9 mouse cellular contexts compared by ENCODE assay signal in the genomic region with DNA sequence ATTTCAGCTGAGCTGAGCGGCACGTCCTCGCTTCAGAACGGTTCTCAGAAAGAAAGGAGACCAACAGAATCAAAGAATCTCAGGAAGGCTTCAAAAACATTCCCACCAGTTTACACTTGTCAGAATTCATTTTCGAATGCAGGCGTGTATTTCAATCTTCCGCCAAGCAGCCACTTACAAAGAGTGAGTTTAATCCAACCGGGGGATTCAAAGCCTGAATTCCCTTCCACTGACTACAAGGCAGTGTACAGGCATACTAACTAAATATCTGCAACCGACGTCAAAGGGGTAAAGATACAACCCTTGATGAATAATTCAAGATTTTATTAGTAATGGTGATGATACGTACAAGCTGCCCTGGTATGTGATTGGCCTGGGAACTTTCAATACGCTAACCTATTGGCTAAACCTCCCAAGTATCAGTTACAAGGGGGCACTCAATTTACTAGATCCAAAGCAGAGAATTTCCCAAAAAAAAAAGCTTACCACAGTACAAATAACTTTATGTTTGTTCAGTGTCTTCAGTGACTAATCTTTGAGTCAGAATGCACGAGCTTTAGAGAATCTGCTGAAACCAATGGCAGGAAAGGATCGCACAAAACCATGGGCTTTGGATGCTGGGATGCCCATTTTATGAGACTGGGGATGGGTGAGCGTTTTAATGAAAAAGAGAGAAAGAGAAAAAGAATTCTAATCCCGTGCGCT.
DNase-seq lines count a peak whose midpoint lies in the region; ATAC-seq lines count a peak whose summit lies in the region.
"Had no signal": no experiment of that assay in that cellular context is flagged by ENCODE, and none has a peak within 500 bp of the region (broad histone marks: within the 10 kb centered on the region; RNA-seq: fewer than 3 reads in every experiment).

No protein-coding gene starts in this region.

- peaks cover 49% of the 10 kb centered on the region for H3K4me1 ChIP-seq in neural tube, embryonic 11.5 days (ENCODE audit: control insufficient read depth, insufficient read depth, low read length)
- peaks cover 5% of the 10 kb centered on the region; the same call in 1 of the 2 replicates for H3K4me1 ChIP-seq in liver, embryonic 12.5 days

- H3K4me3 ChIP-seq in neural tube, embryonic 11.5 days (ENCODE audit: low read depth, low read length): peak overlapping the region; percentile 88
- peak overlapping the region; percentile 9; the same call in 1 of the 2 replicates for H3K4me3 ChIP-seq in liver, embryonic 12.5 days

- WGBS in neural tube, embryonic 11.5 days: 20% methylated on average over 17 of the region's 17 CpGs
- WGBS in liver, embryonic 12.5 days (ENCODE audit: insufficient replicate concordance): 35% methylated on average over 17 of the region's 17 CpGs

- no peaks in the 10 kb centered on the region for H3K9me3 ChIP-seq in neural tube, embryonic 11.5 days (ENCODE audit: control insufficient read depth, low read length)
- H3K9me3 ChIP-seq in liver, embryonic 12.5 days (replicated peaks): no peaks in the 10 kb centered on the region

- peak overlapping the region; percentile 85 for H3K4me2 ChIP-seq in neural tube, embryonic 11.5 days (ENCODE audit: low read depth)
- peak overlapping the region; percentile 56 for H3K4me2 ChIP-seq in liver, embryonic 12.5 days

- ATAC-seq in neural tube, embryonic 11.5 days (ENCODE audit: insufficient read depth, low FRiP score, low TSS enrichment): no peak
- no peak for ATAC-seq in liver, embryonic 12.5 days
- ATAC-seq in activated CD4-positive, CD25-positive, alpha-beta regulatory T cell, adult 4 months: no peak
- no peak for ATAC-seq in inflammation-experienced regulatory T-cells, adult 6 months

- no peaks in the 10 kb centered on the region for H3K27me3 ChIP-seq in neural tube, embryonic 11.5 days (ENCODE audit: control insufficient read depth, insufficient read depth, low read length)
- H3K27me3 ChIP-seq in liver, embryonic 12.5 days (replicated peaks): peaks cover 79% of the 10 kb centered on the region

- H3K27ac ChIP-seq in neural tube, embryonic 11.5 days (ENCODE audit: low read depth, low read length): no peak overlapping the region
- no peak overlapping the region for H3K27ac ChIP-seq in liver, embryonic 12.5 days

- peak; percentile 27 for DNase-seq in adrenal gland, adult 2 months
- DNase-seq in adrenal gland, adult 18-20 months (ENCODE audit: low spot score in 2 of 2): no peak
- DNase-seq in neural tube, embryonic 11.5 days (ENCODE audit: low spot score): no peak
- DNase-seq in neural tube, embryonic 10.5 days (ENCODE audit: extremely low spot score, low spot score): no peak
- no peak for DNase-seq in gastrocnemius, postnatal 4 days (ENCODE audit: low spot score in 2 of 2)
- DNase-seq: thymus, postnatal 14 days had no signal

- H3K36me3 ChIP-seq in neural tube, embryonic 11.5 days (ENCODE audit: control insufficient read depth, insufficient read depth, low read length): no peaks in the 10 kb centered on the region
- H3K36me3 ChIP-seq in liver, embryonic 12.5 days: no peaks in the 10 kb centered on the region

- H3K9ac ChIP-seq in neural tube, embryonic 11.5 days (ENCODE audit: low read length): peak overlapping the region; percentile 35
- H3K9ac ChIP-seq in liver, embryonic 12.5 days: no peak overlapping the region
